Mouse (Mus musculus) C2C12 (cell line): ENCODE data around the gene Malsu1. TPM values are rescaled to one million over a fixed set of nuclear protein-coding genes. Genes with fewer than 3 reads are reported as not detected.

Source experiments
- H3K27me3 ChIP-seq: one replicate; pipeline ENCODE4 v1.6.1; 2011; ENCODE audit not compliant: control insufficient read depth, insufficient read depth, insufficient read length
- H3K36me3 ChIP-seq: one replicate; pipeline ENCODE4 v1.6.1; 2011; ENCODE audit not compliant: control insufficient read depth, insufficient read depth
- H3K4me3 ChIP-seq: one replicate; pipeline ENCODE4 v1.5.1; 2011; ENCODE audit warnings: mild to moderate bottlenecking, control low read depth; ENCODE audit not compliant: poor library complexity, insufficient read depth, severe bottlenecking
- H3K79me2 ChIP-seq: one replicate; pipeline ENCODE4 v1.6.1; 2011; ENCODE audit not compliant: control insufficient read depth, insufficient read depth
- H3K79me3 ChIP-seq: one replicate; pipeline ENCODE4 v1.6.1; 2011; ENCODE audit warnings: low read depth, control low read depth
- H3ac ChIP-seq: one replicate; pipeline ENCODE3; 2011; ENCODE audit warnings: low read depth; ENCODE audit not compliant: control insufficient read depth, insufficient read length
- CEBPB ChIP-seq: IDR thresholded peaks from one replicate; pipeline ENCODE4 v1.6.1; 2011; ENCODE audit warnings: low read depth, mild to moderate bottlenecking, control low read depth, moderate library complexity
- CTCF ChIP-seq: IDR thresholded peaks from one replicate; pipeline ENCODE4 v1.5.1; 2011; ENCODE audit not compliant: control insufficient read depth, insufficient read depth, insufficient read length
- FOSL1 ChIP-seq: IDR thresholded peaks from one replicate; pipeline ENCODE4 v1.8.0; 2011; ENCODE audit warnings: mild to moderate bottlenecking, low read length; ENCODE audit not compliant: poor library complexity, insufficient read depth, severe bottlenecking
- MAX ChIP-seq: IDR thresholded peaks from one replicate; pipeline ENCODE4 v1.6.1; 2011; ENCODE audit warnings: mild to moderate bottlenecking, control low read depth
- MYOD1 ChIP-seq: IDR thresholded peaks from one replicate; pipeline ENCODE4 v1.6.1; 2011; ENCODE audit warnings: low read depth; ENCODE audit not compliant: control insufficient read depth, insufficient read length
- MYOG ChIP-seq: IDR thresholded peaks from one replicate; pipeline ENCODE4 v1.6.1; 2011; ENCODE audit not compliant: control insufficient read depth, insufficient read length; ENCODE audit errors: extremely low read depth
- USF1 ChIP-seq: IDR thresholded peaks from one replicate; pipeline ENCODE4 v1.6.1; 2011; ENCODE audit warnings: low read depth, mild to moderate bottlenecking, control low read depth, moderate library complexity
- polyA plus RNA-seq: library from polyadenylated mRNA; unstranded; fragments of >200 nt; fragmentation: generic; extraction: Trizol; gene quantifications from one replicate; pipeline ENCODE4 v1.2.1, GENCODE M21; 2012; ENCODE audit warnings: missing spikeins

Gene Malsu1
- polyA plus RNA-seq, 1 experiment = 19.3 TPM

- TF ChIP-seq MAX = no peak
- TF ChIP-seq CTCF = no peak
- TF ChIP-seq FOSL1 = no peak
- TF ChIP-seq CEBPB = no peak
- no peak for TF ChIP-seq USF1
These were observed 5.7 kb downstream of the Malsu1 start for GRCm38 (mm10) chr6:49079313-49079712.

GRCm38 (mm10) chr6:49083008-49083407 is 9.4 kb downstream of the Malsu1 start:
- H3K36me3 ChIP-seq = peaks cover 68% of the 10 kb centered on the region
- no peaks in the 10 kb centered on the region for H3K27me3 ChIP-seq
- H3K79me3 ChIP-seq = peaks cover 24% of the 10 kb centered on the region
- peaks cover 39% of the 10 kb centered on the region for H3K79me2 ChIP-seq
- no peak for TF ChIP-seq MYOD1
- TF ChIP-seq MYOG = no peak
- TF ChIP-seq MAX = no peak
- no peak for TF ChIP-seq CEBPB
- no peak for TF ChIP-seq FOSL1
- no peak for TF ChIP-seq CTCF
- TF ChIP-seq USF1 = no peak
- H3K4me3 ChIP-seq = no peak overlapping the region
- H3ac ChIP-seq = no peak overlapping the region

More at GRCm38 (mm10) chr6:49079313-49079712, 5.7 kb downstream of the Malsu1 start:
- Histone ChIP-seq H3K36me3 (peaks cover 41% of the 10 kb centered on the region), H3K79me2 (peaks cover 76% of the 10 kb centered on the region), H3K4me3 (no peak overlapping the region), H3K79me3 (peaks cover 60% of the 10 kb centered on the region), H3K27me3 (no peaks in the 10 kb centered on the region), H3ac (no peak overlapping the region)

GRCm38 (mm10) chr6:49094968-49095367 is 21.4 kb downstream of the Malsu1 start:
- H3K79me2 ChIP-seq = no peaks in the 10 kb centered on the region
- H3ac ChIP-seq = no peak overlapping the region
- H3K79me3 ChIP-seq = no peaks in the 10 kb centered on the region
- H3K27me3 ChIP-seq = no peaks in the 10 kb centered on the region
- peaks cover 5% of the 10 kb centered on the region for H3K36me3 ChIP-seq
- no peak for TF ChIP-seq MAX
- no peak for TF ChIP-seq USF1
- H3K4me3 ChIP-seq = no peak overlapping the region

GRCm38 (mm10) chr6:49096421-49096820 is 22.8 kb downstream of the Malsu1 start:
- Histone ChIP-seq H3K79me2 (no peaks in the 10 kb centered on the region), H3K36me3 (no peaks in the 10 kb centered on the region), H3K4me3 (no peak overlapping the region), H3K79me3 (no peaks in the 10 kb centered on the region), H3K27me3 (no peaks in the 10 kb centered on the region), H3ac (no peak overlapping the region)
- TF ChIP-seq USF1 (peak; percentile 82), FOSL1 (peak; percentile 36), CEBPB (peak; percentile 6), CTCF (no peak), MYOG (no peak), MAX (peak; percentile 91), MYOD1 (no peak)

- Histone ChIP-seq H3K79me3 (no peaks in the 10 kb centered on the region), H3K27me3 (no peaks in the 10 kb centered on the region), H3K36me3 (no peaks in the 10 kb centered on the region), H3K4me3 (no peak overlapping the region), H3K79me2 (no peaks in the 10 kb centered on the region), H3ac (no peak overlapping the region)
- peak; percentile 2 for TF ChIP-seq MYOD1
- no peak for TF ChIP-seq CTCF
- no peak for TF ChIP-seq MYOG
- TF ChIP-seq FOSL1 = no peak
- TF ChIP-seq CEBPB = peak; percentile 78
- TF ChIP-seq MAX = peak; percentile 17
- no peak for TF ChIP-seq USF1
These were observed 23.4 kb downstream of the Malsu1 start for GRCm38 (mm10) chr6:49096933-49097461.

GRCm38 (mm10) chr6:49097596-49098110 is 24.1 kb downstream of the Malsu1 start:
- Histone ChIP-seq H3K27me3 (no peaks in the 10 kb centered on the region), H3K36me3 (no peaks in the 10 kb centered on the region), H3K4me3 (no peak overlapping the region), H3K79me2 (no peaks in the 10 kb centered on the region), H3ac (no peak overlapping the region), H3K79me3 (no peaks in the 10 kb centered on the region)
- TF ChIP-seq USF1 = no peak
- TF ChIP-seq CTCF = no peak
- no peak for TF ChIP-seq FOSL1
- TF ChIP-seq CEBPB = no peak
- TF ChIP-seq MAX = no peak
- no peak for TF ChIP-seq MYOG
